Mouse (Mus musculus) Patski (cell line): ENCODE measurements around the gene Plcd3. TPM values are rescaled to one million over a fixed set of nuclear protein-coding genes. Genes with fewer than 3 reads are reported as not detected.

Experiments
- ATAC-seq: fragments of 100-300 bp; one replicate; pipeline ENCODE4 v1.8.0; 2021
- CTCF ChIA-PET: fragments of 350-600 bp; sonication (Branson Sonifier 250); formaldehyde crosslinking; loops from one replicate; lab custom pipeline; 2022; ENCODE audit warnings: inconsistent platforms; lab: Charles Lee
- POLR2A ChIA-PET: fragments of 350-600 bp; sonication (Branson Sonifier 250); formaldehyde crosslinking; loops from one replicate; lab custom pipeline; 2022; ENCODE audit warnings: antibody characterized with exemption, inconsistent platforms; lab: Charles Lee
- DNase-seq: peaks from one replicate; pipeline ENCODE4 v3.0.0-alpha.2; 2011; ENCODE audit warnings: low read depth, low spot score
- H3K27me3 ChIP-seq: fragments of 371-371 bp; one replicate; pipeline ENCODE4 v1.5.1; 2021
- CTCF ChIP-seq: fragments of 100-300 bp; IDR thresholded peaks from one replicate; pipeline ENCODE4 v1.5.1; 2021
- in situ Hi-C: fragments of 300-500 bp; cut with MboI; formaldehyde crosslinking; loops from 3 replicates; pipeline ENCODE4 v1.11.1; 2018; ENCODE audit warnings: low pct_unique_long_range_greater_than_20kb, mixed read lengths
- polyA plus RNA-seq: library from polyadenylated mRNA; unstranded; gene quantifications from one replicate; pipeline ENCODE4 v1.2.3, GENCODE M21; 2021

The Plcd3 gene
- polyA plus RNA-seq, 1 experiment from 2014 or later: 56.1 TPM

GRCm38 (mm10) chr11:103053191-103054076 lies 48.0 kb downstream of the Plcd3 start:
- TF ChIP-seq CTCF: no peak
- POLR2A ChIA-PET: interaction anchor here (1.1 kb wide), 1 partner anchor 105 kb away, joined by 4 read pairs; no protein-coding TSS in a partner anchor
- in situ Hi-C loops: loop anchor here (5.0 kb wide), 1 partner anchor 156 kb away; no protein-coding TSS in a partner anchor
- DNase-seq (no peak), ATAC-seq (no peak)
- CTCF ChIA-PET: interaction anchor here (1.1 to 3.1 kb wide), 8 partner anchors 9 to 152 kb away, joined by 3 to 7 read pairs (median 4); no protein-coding TSS in a partner anchor
- no peaks in the 10 kb centered on the region for H3K27me3 ChIP-seq

GRCm38 (mm10) chr11:103052078-103052477 lies 49.4 kb downstream of the Plcd3 start:
- ATAC-seq (no peak), DNase-seq (no peak)
- TF ChIP-seq CTCF: no peak
- in situ Hi-C loops: loop anchor here (5.0 kb wide), 1 partner anchor 155 kb away; no protein-coding TSS in a partner anchor
- POLR2A ChIA-PET: no interaction called here
- H3K27me3 ChIP-seq: no peaks in the 10 kb centered on the region
- CTCF ChIA-PET: interaction anchor here (1.1 to 1.4 kb wide), 3 partner anchors 23 to 152 kb away, joined by 3 to 4 read pairs (median 3); partner anchors contain the start of genes Dcakd and Gfap

- CTCF ChIA-PET: interaction anchor here (1.1 to 1.4 kb wide), 3 partner anchors 26 to 151 kb away, joined by 3 to 4 read pairs (median 3); partner anchors contain the start of gene Gfap
Observed at GRCm38 (mm10) chr11:103051249-103051691, 50.2 kb downstream of the Plcd3 start.

GRCm38 (mm10) chr11:103050153-103050552 lies 51.3 kb downstream of the Plcd3 start:
- ChIA-PET POLR2A (interaction anchor here (0.8 to 1.0 kb wide), 2 partner anchors 9 to 130 kb away, joined by 3 read pairs; no protein-coding TSS in a partner anchor), CTCF (no interaction called here)
- no peaks in the 10 kb centered on the region for H3K27me3 ChIP-seq
- no peak for TF ChIP-seq CTCF
- ATAC-seq (no peak), DNase-seq (no peak)
- in situ Hi-C loops: loop anchor here (5.0 kb wide), 1 partner anchor 153 kb away; no protein-coding TSS in a partner anchor

More at GRCm38 (mm10) chr11:103051249-103051691, 50.2 kb downstream of the Plcd3 start:
- peak; percentile 98 for ATAC-seq
- POLR2A ChIA-PET: interaction anchor here (0.7 kb wide), 1 partner anchor 23 kb away, joined by 3 read pairs; the partner anchor contains the start of genes Dcakd and Nmt1
- TF ChIP-seq CTCF: no peak
- in situ Hi-C loops: loop anchor here (5.0 kb wide), 1 partner anchor 154 kb away; no protein-coding TSS in a partner anchor
- peak; percentile 97 for DNase-seq
- no peaks in the 10 kb centered on the region for H3K27me3 ChIP-seq

- ChIA-PET POLR2A (interaction anchor here (1.0 kb wide), 1 partner anchor 9 kb away, joined by 3 read pairs; no protein-coding TSS in a partner anchor), CTCF (no interaction called here)
- in situ Hi-C loops: loop anchor here (5.0 kb wide), 1 partner anchor 152 kb away; no protein-coding TSS in a partner anchor
- ATAC-seq: no peak
- no peak for DNase-seq
- no peaks in the 10 kb centered on the region for H3K27me3 ChIP-seq
- TF ChIP-seq CTCF: no peak
Observed at GRCm38 (mm10) chr11:103049611-103050010, 51.8 kb downstream of the Plcd3 start.

- in situ Hi-C loops: no loop called here
- DNase-seq: no peak
- ChIA-PET POLR2A (interaction anchor here (1.3 kb wide), 1 partner anchor 11 kb away, joined by 4 read pairs; no protein-coding TSS in a partner anchor), CTCF (interaction anchor here (1.4 to 1.9 kb wide), 2 partner anchors 12 to 56 kb away, joined by 3 to 7 read pairs; no protein-coding TSS in a partner anchor)
- no peak for TF ChIP-seq CTCF
- no peak for ATAC-seq
- H3K27me3 ChIP-seq: no peaks in the 10 kb centered on the region
Observed at GRCm38 (mm10) chr11:103046286-103046685, 55.2 kb downstream of the Plcd3 start.

GRCm38 (mm10) chr11:103043982-103044381 lies 57.5 kb downstream of the Plcd3 start:
- ChIA-PET POLR2A (no interaction called here), CTCF (no interaction called here)
- in situ Hi-C loops: no loop called here
- DNase-seq (no peak), ATAC-seq (no peak)
- H3K27me3 ChIP-seq: no peaks in the 10 kb centered on the region
- TF ChIP-seq CTCF: no peak

- ChIA-PET CTCF (no interaction called here), POLR2A (no interaction called here)
- ATAC-seq: no peak
- TF ChIP-seq CTCF: no peak
- no peaks in the 10 kb centered on the region for H3K27me3 ChIP-seq
- no peak for DNase-seq
- in situ Hi-C loops: no loop called here
Observed at GRCm38 (mm10) chr11:103042828-103043227, 58.6 kb downstream of the Plcd3 start.

- CTCF ChIA-PET: no interaction called here
Observed at GRCm38 (mm10) chr11:103038037-103038436, 63.4 kb downstream of the Plcd3 start.

GRCm38 (mm10) chr11:103036881-103037465 lies 64.5 kb downstream of the Plcd3 start:
- ATAC-seq (no peak), DNase-seq (no peak)
- TF ChIP-seq CTCF: no peak
- CTCF ChIA-PET: no interaction called here
- POLR2A ChIA-PET: no interaction called here
- no peaks in the 10 kb centered on the region for H3K27me3 ChIP-seq
- in situ Hi-C loops: no loop called here

More at GRCm38 (mm10) chr11:103038037-103038436, 63.4 kb downstream of the Plcd3 start:
- H3K27me3 ChIP-seq: no peaks in the 10 kb centered on the region
- in situ Hi-C loops: no loop called here
- ATAC-seq (no peak), DNase-seq (no peak)
- POLR2A ChIA-PET: no interaction called here
- TF ChIP-seq CTCF: no peak
